Mouse (Mus musculus) liver, adult (tissue): ENCODE measurements around the gene Prkg2.

Experiments used
- GATA4 ChIP-seq: IDR thresholded peaks from 2 replicates; pipeline ENCODE4 v1.6.1; 2014; ENCODE audit warnings: mild to moderate bottlenecking, low read length; ENCODE audit not compliant: insufficient replicate concordance

Prkg2 gene

GRCm38 (mm10) chr5:98946117-98946620, 91.0 kb downstream of the Prkg2 start:
- no peak for TF ChIP-seq GATA4

DNA sequence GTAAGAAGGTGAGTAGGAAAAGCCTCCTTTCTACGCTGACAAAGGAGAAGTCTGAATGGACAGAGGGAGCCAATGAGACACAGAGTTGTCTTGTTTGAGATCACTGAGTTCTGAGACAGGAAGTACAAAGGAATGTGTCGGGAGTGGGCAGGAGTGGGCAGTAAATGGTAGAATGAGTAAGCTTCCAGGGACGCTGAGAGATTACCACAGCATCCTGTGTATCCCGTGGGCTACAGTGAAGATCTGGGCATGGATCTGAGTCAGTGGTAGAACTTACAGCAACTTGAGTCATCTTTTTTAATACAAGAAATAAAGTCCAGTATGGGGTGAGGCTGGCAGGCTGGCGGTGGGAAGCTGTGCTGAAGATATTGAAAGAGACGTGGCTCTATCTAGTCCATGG, 93.4 kb downstream of the Prkg2 start:
- no peak for TF ChIP-seq GATA4

- TF ChIP-seq GATA4: no peak
Observed at GRCm38 (mm10) chr5:98940731-98941130, 96.4 kb downstream of the Prkg2 start.

DNA sequence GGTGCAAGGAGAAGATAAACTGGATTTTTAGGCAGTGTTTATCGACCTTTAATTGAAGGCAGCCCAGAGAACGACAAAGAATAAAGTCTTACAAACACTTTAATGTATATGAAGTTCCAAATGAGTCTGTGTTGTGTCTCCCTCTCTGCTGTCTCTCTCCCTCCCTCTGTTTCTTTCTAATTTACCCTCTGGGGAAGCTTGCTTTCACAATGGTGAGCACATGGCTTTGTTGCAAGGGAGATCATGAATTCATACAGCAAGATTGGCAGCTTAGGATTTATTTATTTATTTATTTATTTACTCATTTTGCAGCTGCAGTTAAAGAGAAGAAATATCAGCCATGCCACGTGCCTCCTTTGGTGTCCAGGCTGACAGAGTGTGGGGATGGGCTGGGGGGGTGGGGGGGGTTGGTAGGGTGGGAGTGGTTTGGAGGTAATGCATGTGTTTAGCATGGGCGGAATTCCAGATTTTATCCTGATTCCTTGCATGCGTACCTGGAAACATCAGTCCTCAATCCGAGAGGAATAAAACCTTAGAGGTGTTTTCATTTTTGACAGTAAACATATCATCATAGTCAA, 97.4 kb downstream of the Prkg2 start:
- TF ChIP-seq GATA4: no peak

- no peak for TF ChIP-seq GATA4
Observed at GRCm38 (mm10) chr5:98939116-98939515, 98.0 kb downstream of the Prkg2 start.

- TF ChIP-seq GATA4: no peak
Observed at GRCm38 (mm10) chr5:98937879-98938278, 99.3 kb downstream of the Prkg2 start.

DNA sequence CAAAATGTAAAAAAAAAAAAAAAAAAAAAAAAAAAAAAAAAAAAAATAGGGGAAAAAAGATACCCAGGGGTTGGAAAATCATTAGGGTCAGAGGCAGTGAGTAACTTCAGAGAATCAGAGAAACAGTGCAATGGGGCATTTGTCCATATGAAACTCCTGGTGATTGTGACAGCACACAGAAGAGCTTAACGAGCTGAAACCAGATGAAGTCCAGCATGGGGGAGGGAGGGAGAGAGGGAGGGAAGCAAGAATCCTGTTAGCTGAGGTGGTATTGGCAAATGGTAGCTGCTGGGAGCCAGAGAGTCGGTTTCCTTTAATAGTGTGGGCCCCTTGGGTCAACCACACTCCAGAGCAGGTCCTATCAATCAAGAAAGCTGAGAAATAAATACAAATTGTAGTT, 100.5 kb downstream of the Prkg2 start:
- TF ChIP-seq GATA4: no peak

GRCm38 (mm10) chr5:98935930-98936329, 101.2 kb downstream of the Prkg2 start:
- TF ChIP-seq GATA4: no peak

- no peak for TF ChIP-seq GATA4
Observed at GRCm38 (mm10) chr5:98922921-98923320, 114.2 kb downstream of the Prkg2 start.

GRCm38 (mm10) chr5:98921608-98922007, 115.5 kb downstream of the Prkg2 start:
- no peak for TF ChIP-seq GATA4

GRCm38 (mm10) chr5:98918716-98919115, 118.4 kb downstream of the Prkg2 start:
- no peak for TF ChIP-seq GATA4

GRCm38 (mm10) chr5:98902339-98902738, 134.8 kb downstream of the Prkg2 start:
- TF ChIP-seq GATA4: no peak

GRCm38 (mm10) chr5:98900926-98901325, 136.2 kb downstream of the Prkg2 start:
- TF ChIP-seq GATA4: no peak

- TF ChIP-seq GATA4: no peak
Observed at GRCm38 (mm10) chr5:98897946-98898345, 139.2 kb downstream of the Prkg2 start.

DNA sequence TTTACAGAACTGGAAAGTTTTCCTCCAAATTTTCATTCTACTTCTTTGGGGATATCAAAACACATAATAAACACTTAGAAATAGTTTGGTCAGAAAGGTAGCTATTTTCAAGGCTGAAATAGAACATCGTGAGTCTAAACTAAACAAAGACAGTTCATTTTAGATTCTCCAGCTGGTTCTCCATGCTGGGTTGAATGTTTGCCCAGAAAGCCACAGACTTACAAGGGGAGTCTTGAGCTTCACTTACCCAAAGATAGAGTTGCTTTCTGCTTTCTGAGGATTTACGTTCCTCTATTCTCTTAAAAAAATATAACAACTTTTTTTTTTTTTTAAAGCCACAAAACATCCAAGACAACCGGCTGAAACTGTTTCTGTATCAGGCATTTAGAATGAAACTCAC, 142.9 kb downstream of the Prkg2 start:
- TF ChIP-seq GATA4: no peak

DNA sequence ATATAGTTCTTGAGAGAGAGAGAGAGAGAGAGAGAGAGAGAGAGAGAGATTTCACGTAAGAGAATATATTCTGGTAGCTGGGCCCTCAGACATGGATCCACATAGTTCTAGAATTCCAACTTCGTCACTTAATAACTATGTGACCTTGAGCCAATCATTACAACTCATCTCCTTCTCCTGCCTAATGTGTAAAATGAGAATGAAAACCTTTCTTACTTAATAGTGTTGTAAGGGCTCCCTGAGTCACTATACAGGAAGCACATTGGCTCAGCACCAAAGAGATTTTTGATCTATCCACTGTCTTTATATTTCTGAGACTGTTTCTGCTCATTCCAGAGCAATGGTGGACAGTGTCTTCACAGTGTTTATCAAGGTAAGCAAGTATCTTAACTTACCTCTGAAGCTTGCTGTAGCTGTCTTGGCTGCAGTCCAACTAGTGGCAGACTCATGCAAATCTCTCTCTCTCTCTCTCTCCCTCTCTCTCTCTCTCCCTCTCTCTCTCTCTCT, 146.6 kb downstream of the Prkg2 start:
- no peak for TF ChIP-seq GATA4

DNA sequence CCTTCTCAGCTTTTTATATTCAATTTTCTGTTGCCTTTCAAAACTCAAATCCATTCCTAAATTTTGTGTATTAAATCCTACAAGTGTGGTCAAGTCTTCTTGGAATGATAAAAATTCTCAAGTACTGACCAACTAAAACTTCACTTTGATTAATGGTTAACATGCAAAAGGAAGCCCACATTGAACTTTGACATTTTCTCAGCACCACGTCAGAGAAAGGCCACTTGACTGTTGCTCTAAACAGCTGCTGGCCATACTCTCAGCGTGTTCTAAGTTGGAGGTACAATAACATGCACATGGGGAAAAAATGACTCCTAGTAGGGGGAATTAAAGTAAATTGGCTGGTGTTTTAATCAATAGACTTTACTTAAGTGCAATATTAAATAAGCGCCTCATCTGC, 155.1 kb downstream of the Prkg2 start:
- no peak for TF ChIP-seq GATA4
